Mouse (Mus musculus): ENCODE measurements around the gene Ptprn2. TPM values are rescaled to one million over a fixed set of nuclear protein-coding genes. Genes with fewer than 3 reads are reported as not detected.

Gene Ptprn2
- polyA plus RNA-seq, 1 experiment from 2014 or later = 0.15 TPM

- no peak overlapping the region for H3K9ac ChIP-seq
- H3K4me1 ChIP-seq = no peaks in the 10 kb centered on the region
- H3K4me2 ChIP-seq = no peak overlapping the region
- no peaks in the 10 kb centered on the region for H3K27me3 ChIP-seq (replicated peaks)
- no peak overlapping the region for H3K27ac ChIP-seq (replicated peaks)
- 31% methylated on average over 1 of the region's 1 CpGs for WGBS
- no peak overlapping the region for H3K4me3 ChIP-seq
- ATAC-seq (ENCODE audit: extremely low read depth, insufficient number of reproducible peaks, low FRiP score, low TSS enrichment) = no peak
- no peaks in the 10 kb centered on the region for H3K9me3 ChIP-seq
- H3K36me3 ChIP-seq = no peaks in the 10 kb centered on the region
Observed at GRCm38 (mm10) chr12:116907424-116907823, 421.9 kb downstream of the Ptprn2 start.

- WGBS = 73% methylated on average over 2 of the region's 2 CpGs
Observed at GRCm38 (mm10) chr12:116908668-116909067, 423.1 kb downstream of the Ptprn2 start.

GRCm38 (mm10) chr12:116916776-116917175 is 431.3 kb downstream of the Ptprn2 start:
- H3K27ac ChIP-seq (replicated peaks) = no peak overlapping the region
- H3K4me3 ChIP-seq = no peak overlapping the region
- H3K4me1 ChIP-seq = no peaks in the 10 kb centered on the region
- ATAC-seq (ENCODE audit: extremely low read depth, insufficient number of reproducible peaks, low FRiP score, low TSS enrichment) = no peak
- WGBS = 58% methylated on average over 5 of the region's 5 CpGs
- H3K9ac ChIP-seq = no peak overlapping the region
- no peak overlapping the region for H3K4me2 ChIP-seq
- no peaks in the 10 kb centered on the region for H3K36me3 ChIP-seq
- H3K9me3 ChIP-seq = no peaks in the 10 kb centered on the region
- no peaks in the 10 kb centered on the region for H3K27me3 ChIP-seq (replicated peaks)

More at GRCm38 (mm10) chr12:116908668-116909067, 423.1 kb downstream of the Ptprn2 start:
- ATAC-seq (ENCODE audit: extremely low read depth, insufficient number of reproducible peaks, low FRiP score, low TSS enrichment) = no peak
- no peak overlapping the region for H3K4me3 ChIP-seq
- no peaks in the 10 kb centered on the region for H3K4me1 ChIP-seq
- H3K27ac ChIP-seq (replicated peaks) = no peak overlapping the region
- no peaks in the 10 kb centered on the region for H3K36me3 ChIP-seq
- H3K9ac ChIP-seq = no peak overlapping the region
- H3K4me2 ChIP-seq = no peak overlapping the region
- no peaks in the 10 kb centered on the region for H3K9me3 ChIP-seq
- H3K27me3 ChIP-seq (replicated peaks) = no peaks in the 10 kb centered on the region

DNA sequence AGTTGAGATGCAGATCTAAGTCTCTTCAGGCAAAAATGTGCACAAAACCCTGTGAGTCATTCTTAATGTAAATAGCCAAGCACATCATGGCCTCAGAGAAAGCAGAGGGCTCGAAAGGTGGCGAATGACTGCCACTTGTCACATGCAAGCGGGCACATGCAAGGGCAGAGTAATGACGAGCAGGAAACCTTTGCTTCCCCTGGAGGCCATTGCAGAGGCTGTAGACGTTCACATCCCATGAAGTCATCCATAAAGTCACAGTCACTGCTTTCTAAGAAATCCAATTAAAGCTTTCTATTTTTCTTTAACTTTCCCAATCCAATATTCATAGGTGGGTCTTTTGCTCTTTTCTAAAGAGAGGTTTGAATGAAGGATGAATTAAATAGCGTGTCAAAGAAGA is 433.7 kb downstream of the Ptprn2 start:
- no peak overlapping the region for H3K4me3 ChIP-seq
- no peaks in the 10 kb centered on the region for H3K4me1 ChIP-seq
- no peaks in the 10 kb centered on the region for H3K27me3 ChIP-seq (replicated peaks)
- H3K36me3 ChIP-seq = no peaks in the 10 kb centered on the region
- WGBS = 75% methylated on average over 6 of the region's 6 CpGs
- H3K4me2 ChIP-seq = no peak overlapping the region
- no peaks in the 10 kb centered on the region for H3K9me3 ChIP-seq
- no peak for ATAC-seq (ENCODE audit: extremely low read depth, insufficient number of reproducible peaks, low FRiP score, low TSS enrichment)
- H3K27ac ChIP-seq (replicated peaks) = no peak overlapping the region
- no peak overlapping the region for H3K9ac ChIP-seq

DNA sequence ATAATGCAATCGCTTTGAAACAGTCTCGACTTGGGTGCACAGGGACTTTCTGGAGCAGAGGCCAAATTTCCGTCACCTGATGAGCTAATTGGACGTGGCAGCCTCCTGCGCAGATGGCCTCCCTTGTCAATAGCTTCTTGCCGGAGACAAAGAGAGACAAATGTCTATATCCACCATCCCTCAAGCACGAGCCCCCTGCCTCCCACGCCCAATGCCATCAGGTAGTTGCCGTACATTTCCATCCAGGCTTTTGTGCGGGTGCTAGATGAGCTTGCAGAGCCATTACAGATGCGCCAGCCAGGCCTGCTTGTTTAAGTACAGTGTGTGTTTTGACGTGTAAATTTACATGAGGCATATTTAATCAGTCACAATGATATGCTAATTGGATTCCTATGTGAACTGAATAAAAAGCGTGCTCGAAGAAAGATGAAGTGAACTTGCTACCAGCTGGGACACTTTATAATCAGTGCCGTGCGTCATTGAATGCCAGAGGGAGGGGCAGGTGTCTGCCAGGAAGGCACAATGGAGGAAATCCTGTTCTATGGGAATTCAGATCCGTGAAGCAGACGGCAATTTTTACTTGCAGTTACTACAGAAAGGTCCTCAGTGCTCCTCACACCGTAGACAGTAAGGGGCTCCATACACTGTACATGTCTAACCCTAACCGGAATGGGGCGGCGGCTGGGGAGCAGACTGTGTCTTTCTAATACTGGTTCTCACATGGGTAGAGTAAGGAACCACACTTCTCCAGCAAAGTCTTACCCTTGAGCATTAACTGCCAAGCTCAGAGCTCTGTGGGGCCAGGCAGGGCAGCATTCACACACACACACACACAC is 434.4 kb downstream of the Ptprn2 start:
- no peak overlapping the region for H3K4me3 ChIP-seq
- no peaks in the 10 kb centered on the region for H3K36me3 ChIP-seq
- H3K9ac ChIP-seq = no peak overlapping the region
- ATAC-seq (ENCODE audit: extremely low read depth, insufficient number of reproducible peaks, low FRiP score, low TSS enrichment) = no peak
- no peak overlapping the region for H3K4me2 ChIP-seq
- H3K27me3 ChIP-seq (replicated peaks) = no peaks in the 10 kb centered on the region
- 77% methylated on average over 22 of the region's 22 CpGs for WGBS
- H3K27ac ChIP-seq (replicated peaks) = no peak overlapping the region
- H3K4me1 ChIP-seq = no peaks in the 10 kb centered on the region
- no peaks in the 10 kb centered on the region for H3K9me3 ChIP-seq

DNA sequence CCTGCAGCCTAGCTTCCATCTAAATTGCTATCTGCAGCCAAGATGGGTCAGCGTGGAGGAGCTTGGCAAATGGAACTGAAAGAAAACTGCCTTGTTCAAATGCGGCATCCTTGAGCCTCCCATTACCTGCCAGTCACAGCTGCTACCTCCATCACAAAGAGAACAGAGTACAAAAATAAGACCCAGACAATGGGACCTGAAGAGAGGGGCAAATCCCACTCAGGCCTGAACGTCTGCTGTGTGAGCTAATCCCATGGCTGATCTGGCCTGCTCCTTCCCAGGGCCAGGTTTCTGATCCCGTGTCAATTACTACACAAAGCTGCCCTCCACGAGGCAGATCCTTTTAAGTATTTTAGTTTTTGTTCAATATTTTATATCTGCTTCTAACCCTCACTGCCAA is 441.6 kb downstream of the Ptprn2 start:
- H3K4me3 ChIP-seq = no peak overlapping the region
- ATAC-seq (ENCODE audit: extremely low read depth, insufficient number of reproducible peaks, low FRiP score, low TSS enrichment) = no peak
- H3K27ac ChIP-seq (replicated peaks) = no peak overlapping the region
- H3K9ac ChIP-seq = no peak overlapping the region
- H3K27me3 ChIP-seq (replicated peaks) = no peaks in the 10 kb centered on the region
- H3K4me2 ChIP-seq = no peak overlapping the region
- H3K4me1 ChIP-seq = no peaks in the 10 kb centered on the region
- WGBS = 64% methylated on average over 5 of the region's 5 CpGs
- H3K9me3 ChIP-seq = no peaks in the 10 kb centered on the region
- no peaks in the 10 kb centered on the region for H3K36me3 ChIP-seq

GRCm38 (mm10) chr12:116927516-116927915 is 442.0 kb downstream of the Ptprn2 start:
- no peak for ATAC-seq (ENCODE audit: extremely low read depth, insufficient number of reproducible peaks, low FRiP score, low TSS enrichment)
- H3K36me3 ChIP-seq = no peaks in the 10 kb centered on the region
- no peak overlapping the region for H3K27ac ChIP-seq (replicated peaks)
- H3K4me2 ChIP-seq = no peak overlapping the region
- H3K9me3 ChIP-seq = no peaks in the 10 kb centered on the region
- H3K4me3 ChIP-seq = no peak overlapping the region
- no peak overlapping the region for H3K9ac ChIP-seq
- no peaks in the 10 kb centered on the region for H3K27me3 ChIP-seq (replicated peaks)
- H3K4me1 ChIP-seq = no peaks in the 10 kb centered on the region
- 65% methylated on average over 1 of the region's 1 CpGs for WGBS

DNA sequence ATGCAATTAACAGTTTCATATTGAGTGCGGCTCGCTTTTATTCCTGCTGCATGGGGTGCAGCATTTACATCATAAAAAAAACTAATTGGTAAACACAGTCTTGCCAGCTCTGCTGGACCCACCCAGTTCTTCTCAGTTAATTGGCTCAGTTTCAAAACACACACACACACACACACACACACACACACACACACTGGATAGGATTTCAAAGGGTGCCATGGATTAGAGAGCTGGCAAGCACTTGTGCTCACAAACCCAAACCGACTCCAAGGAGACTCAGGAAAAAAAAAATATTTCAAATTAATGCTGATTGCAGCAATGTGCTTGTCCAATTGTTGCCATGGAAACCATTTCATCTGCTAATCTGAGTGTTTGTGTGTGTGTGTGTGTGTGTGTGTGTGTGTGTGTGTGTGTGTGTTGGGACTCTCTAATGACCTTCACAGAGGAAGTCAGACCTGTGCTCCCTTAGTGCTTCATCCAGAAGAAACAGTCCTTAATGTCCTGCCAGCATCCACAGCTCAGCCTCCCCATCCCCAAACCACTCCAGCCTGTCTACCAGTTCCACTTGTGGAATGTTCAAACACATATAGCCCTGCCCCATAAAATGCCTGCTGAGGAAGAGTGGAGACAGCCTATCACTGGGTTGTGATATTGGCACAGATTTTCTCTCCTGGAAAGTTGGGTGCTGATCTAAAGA is 452.8 kb downstream of the Ptprn2 start:
- H3K27ac ChIP-seq (replicated peaks) = no peak overlapping the region
- no peak overlapping the region for H3K9ac ChIP-seq
- ATAC-seq (ENCODE audit: extremely low read depth, insufficient number of reproducible peaks, low FRiP score, low TSS enrichment) = no peak
- no peak overlapping the region for H3K4me2 ChIP-seq
- no peaks in the 10 kb centered on the region for H3K9me3 ChIP-seq
- H3K4me3 ChIP-seq = no peak overlapping the region
- H3K36me3 ChIP-seq = no peaks in the 10 kb centered on the region
- 60% methylated on average over 3 of the region's 3 CpGs for WGBS
- no peaks in the 10 kb centered on the region for H3K27me3 ChIP-seq (replicated peaks)
- H3K4me1 ChIP-seq = no peaks in the 10 kb centered on the region

DNA sequence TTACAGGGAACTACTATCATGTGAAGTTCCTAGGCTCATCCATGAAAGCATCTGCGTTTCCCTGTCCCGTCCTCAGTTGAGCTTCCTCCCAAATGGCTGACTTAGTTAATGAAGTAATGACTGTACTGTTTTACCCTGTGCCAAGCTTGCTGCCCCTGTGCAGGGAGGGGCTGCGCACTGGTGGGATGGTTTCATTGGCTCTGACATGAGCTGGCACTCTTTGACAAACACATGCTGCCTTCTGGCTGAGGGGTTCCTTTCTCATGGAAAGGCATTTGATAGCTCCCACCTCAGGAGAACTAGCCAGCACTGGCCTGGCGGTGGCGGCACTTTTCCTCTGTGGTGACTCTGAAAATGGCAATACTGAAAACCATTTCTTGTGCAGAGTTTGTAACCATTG is 458.4 kb downstream of the Ptprn2 start:
- no peaks in the 10 kb centered on the region for H3K27me3 ChIP-seq (replicated peaks)
- H3K9ac ChIP-seq = no peak overlapping the region
- 83% methylated on average over 5 of the region's 5 CpGs for WGBS
- ATAC-seq (ENCODE audit: extremely low read depth, insufficient number of reproducible peaks, low FRiP score, low TSS enrichment) = no peak
- H3K4me3 ChIP-seq = no peak overlapping the region
- no peaks in the 10 kb centered on the region for H3K4me1 ChIP-seq
- no peaks in the 10 kb centered on the region for H3K9me3 ChIP-seq
- H3K4me2 ChIP-seq = no peak overlapping the region
- H3K27ac ChIP-seq (replicated peaks) = no peak overlapping the region
- H3K36me3 ChIP-seq = no peaks in the 10 kb centered on the region

DNA sequence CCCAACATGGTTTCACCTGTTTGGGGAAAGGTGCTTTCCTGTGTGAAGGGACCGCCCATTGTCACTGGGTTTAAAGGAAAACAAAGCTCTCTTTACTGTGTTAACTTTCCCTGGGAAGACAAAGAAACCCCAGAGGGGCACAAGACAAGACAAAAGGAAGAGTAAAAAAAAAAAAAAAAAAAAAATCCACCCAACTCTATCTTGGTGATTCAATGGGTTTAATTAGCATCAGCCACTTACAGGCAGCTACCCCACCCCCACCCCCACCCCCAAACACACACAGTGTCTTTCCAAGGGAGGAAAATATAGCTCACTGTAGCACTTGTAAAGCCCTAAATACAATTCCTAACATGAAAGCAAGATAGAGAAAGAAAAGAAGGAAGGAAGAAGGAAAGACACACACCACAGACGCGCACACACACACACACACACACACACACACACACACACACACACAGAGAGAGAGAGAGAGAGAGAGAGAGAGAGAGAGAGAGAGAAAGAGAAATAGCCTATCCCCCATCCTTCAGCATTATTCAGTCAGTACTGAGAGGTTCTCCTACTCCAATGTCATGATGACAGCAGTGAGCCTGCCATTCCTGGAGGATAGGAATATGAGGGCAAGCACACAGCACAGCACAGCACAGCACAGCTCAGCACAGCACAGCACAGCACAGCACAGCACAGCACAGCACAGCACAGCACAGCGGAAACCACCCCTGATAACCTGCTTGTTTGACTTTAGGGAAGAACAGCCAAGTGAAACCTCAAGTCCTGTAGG is 462.8 kb downstream of the Ptprn2 start:
- no peak for ATAC-seq (ENCODE audit: extremely low read depth, insufficient number of reproducible peaks, low FRiP score, low TSS enrichment)
- 77% methylated on average over 4 of the region's 4 CpGs for WGBS

DNA sequence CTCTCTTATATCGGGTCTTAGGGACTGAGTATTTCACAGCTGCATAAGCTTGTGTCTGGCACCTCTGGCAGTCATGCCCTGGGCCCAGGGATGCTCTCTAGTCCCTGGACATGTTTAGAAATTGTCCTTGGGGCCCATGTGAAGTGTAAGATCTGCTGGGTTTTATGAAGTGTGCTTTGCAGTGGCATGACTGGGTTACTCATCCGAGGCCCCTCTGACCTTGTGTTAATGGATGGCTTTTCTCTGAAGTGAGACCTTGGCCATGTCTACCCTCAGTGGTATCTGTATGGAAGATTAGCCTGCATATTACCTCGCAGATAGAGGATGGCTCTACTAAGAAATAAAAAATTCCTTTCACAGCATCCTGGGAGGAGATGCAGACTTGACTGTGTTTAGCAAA is 464.2 kb downstream of the Ptprn2 start:
- ATAC-seq (ENCODE audit: extremely low read depth, insufficient number of reproducible peaks, low FRiP score, low TSS enrichment) = no peak
- WGBS = 60% methylated on average over 3 of the region's 3 CpGs
- no peak overlapping the region for H3K27ac ChIP-seq (replicated peaks)
- H3K4me2 ChIP-seq = no peak overlapping the region
- H3K27me3 ChIP-seq (replicated peaks) = no peaks in the 10 kb centered on the region
- H3K36me3 ChIP-seq = no peaks in the 10 kb centered on the region
- no peak overlapping the region for H3K9ac ChIP-seq
- H3K4me1 ChIP-seq = 0 out of 2 replicates have a peak, but pooled peaks cover 6% of the 10 kb centered on the region
- H3K4me3 ChIP-seq = no peak overlapping the region
- no peaks in the 10 kb centered on the region for H3K9me3 ChIP-seq

More for the DNA sequence above, 462.8 kb downstream of the Ptprn2 start:
- Histone ChIP-seq H3K36me3 (no peaks in the 10 kb centered on the region), H3K27me3 (replicated peaks) (no peaks in the 10 kb centered on the region), H3K9ac (no peak overlapping the region), H3K27ac (replicated peaks) (no peak overlapping the region), H3K4me1 (0 out of 2 replicates have a peak, but pooled peaks cover 6% of the 10 kb centered on the region), H3K4me2 (no peak overlapping the region), H3K4me3 (no peak overlapping the region), H3K9me3 (no peaks in the 10 kb centered on the region)
